Mouse (Mus musculus) ES-Bruce4 (cell line): ENCODE measurements at regions not wholly inside any gene's neighbourhood (a gene's known extent, or its start where the extent isn't known, plus 50 kb on each side); places are given as distances from the start of the nearest gene placed in this dataset.
"Not testable (repeated sequence)": the region's sequence is repeated elsewhere in the genome, so short reads cannot be mapped to it uniquely, and the experiment has no call there.

Source experiments
- H3K27ac ChIP-seq: 2 replicates; pipeline ENCODE4 v1.5.1; 2012; ENCODE audit warnings: low read length, inconsistent platforms; ENCODE audit not compliant: insufficient read depth
- H3K27me3 ChIP-seq: 2 replicates; pipeline ENCODE4 v1.6.1; 2012; ENCODE audit warnings: mild to moderate bottlenecking, low read length, inconsistent platforms; ENCODE audit not compliant: control insufficient read depth, poor library complexity, insufficient read depth, severe bottlenecking
- H3K36me3 ChIP-seq: 2 replicates; pipeline ENCODE4 v1.6.1; 2012; ENCODE audit warnings: inconsistent platforms, mild to moderate bottlenecking, low read length, moderate library complexity; ENCODE audit not compliant: control insufficient read depth, poor library complexity, insufficient read depth, severe bottlenecking
- H3K4me1 ChIP-seq: one replicate; pipeline ENCODE4 v1.8.1; 2011; ENCODE audit warnings: low read length; ENCODE audit not compliant: control insufficient read depth, insufficient read depth
- H3K4me3 ChIP-seq: 2 replicates; pipeline ENCODE4 v1.5.1; 2011; ENCODE audit warnings: low read depth, mild to moderate bottlenecking, low read length
- H3K9ac ChIP-seq: 2 replicates; pipeline ENCODE4 v1.6.1; 2012; ENCODE audit warnings: low read depth, mild to moderate bottlenecking, inconsistent platforms; ENCODE audit not compliant: poor library complexity, severe bottlenecking
- H3K9me3 ChIP-seq: replicated peaks from 2 replicates; pipeline ENCODE4 v1.6.1; 2012; ENCODE audit warnings: mild to moderate bottlenecking, low read length, inconsistent platforms; ENCODE audit not compliant: control insufficient read depth, poor library complexity, insufficient read depth, severe bottlenecking
- CTCF ChIP-seq: IDR thresholded peaks from one replicate; pipeline ENCODE4 v1.8.1; 2011; ENCODE audit warnings: low read depth, low read length
- EP300 ChIP-seq: IDR thresholded peaks from 2 replicates; pipeline ENCODE4 v1.6.1; 2011; ENCODE audit warnings: low read depth, low read length; ENCODE audit not compliant: insufficient read depth
- POLR2A ChIP-seq: IDR thresholded peaks from one replicate; pipeline ENCODE4 v1.8.1; 2011; ENCODE audit warnings: low read length; ENCODE audit not compliant: insufficient read depth

- H3K9ac ChIP-seq, H3K27ac ChIP-seq, H3K27me3 ChIP-seq: not testable (repeated sequence)
Observed at GRCm38 (mm10) chr7:60492028-60492995, 352.3 kb upstream of the Snrpn start.

GRCm38 (mm10) chr7:60487839-60488454 is 347.9 kb upstream of the Snrpn start:
- H3K27me3 ChIP-seq, H3K27ac ChIP-seq, H3K9me3 ChIP-seq, H3K4me3 ChIP-seq, H3K9ac ChIP-seq, H3K36me3 ChIP-seq, H3K4me1 ChIP-seq: not testable (repeated sequence)

More at GRCm38 (mm10) chr7:60492028-60492995, 352.3 kb upstream of the Snrpn start:
- peak overlapping the region; percentile 38 for H3K4me3 ChIP-seq
- H3K36me3 ChIP-seq, H3K9me3 ChIP-seq, H3K4me1 ChIP-seq: not testable (repeated sequence)

- not testable (repeated sequence) for H3K4me1 ChIP-seq, H3K9ac ChIP-seq, H3K4me3 ChIP-seq, H3K36me3 ChIP-seq, H3K27me3 ChIP-seq, H3K27ac ChIP-seq, H3K9me3 ChIP-seq
Observed at GRCm38 (mm10) chr7:60450074-60450603, 310.1 kb upstream of the Snrpn start.

DNA sequence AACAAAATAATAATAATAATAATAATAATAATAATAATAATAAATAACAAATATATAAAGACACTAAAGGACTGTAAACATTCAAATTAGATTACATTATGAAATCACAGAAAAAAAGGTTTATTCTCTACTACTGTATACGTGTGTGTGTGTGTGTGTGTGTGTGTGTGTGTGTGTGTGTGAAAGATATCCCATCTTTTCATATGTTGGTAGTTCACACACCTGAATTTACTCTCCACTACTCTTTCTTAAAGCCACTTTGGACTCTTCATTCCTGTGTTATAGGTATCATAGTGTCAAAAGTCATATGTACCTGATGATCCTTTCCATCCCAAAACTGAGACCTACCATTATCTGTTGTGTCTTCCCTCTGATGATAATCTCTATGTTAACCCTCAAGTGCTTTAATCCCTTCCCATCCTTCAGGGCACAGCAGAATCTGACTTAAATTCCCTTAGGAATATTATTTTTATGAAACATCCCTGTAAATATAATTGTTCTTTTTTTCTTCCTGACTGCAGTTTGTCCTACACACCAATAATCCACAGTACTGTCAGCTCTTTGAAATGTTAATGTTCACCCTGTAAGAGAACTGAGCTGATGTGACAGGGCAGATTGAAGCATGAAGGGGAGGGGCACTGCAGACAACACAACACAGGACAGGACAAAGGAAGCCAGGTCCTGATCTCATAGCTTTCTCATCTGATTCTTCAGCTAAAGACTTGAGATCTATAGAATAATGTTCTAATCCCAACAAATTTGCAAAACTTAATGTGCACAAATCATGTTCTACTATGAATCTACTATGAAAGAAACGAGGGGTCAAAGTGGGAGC is 309.4 kb upstream of the Snrpn start:
- H3K9me3 ChIP-seq, H3K27me3 ChIP-seq, H3K4me3 ChIP-seq, H3K27ac ChIP-seq, H3K36me3 ChIP-seq, H3K4me1 ChIP-seq, H3K9ac ChIP-seq: not testable (repeated sequence)

DNA sequence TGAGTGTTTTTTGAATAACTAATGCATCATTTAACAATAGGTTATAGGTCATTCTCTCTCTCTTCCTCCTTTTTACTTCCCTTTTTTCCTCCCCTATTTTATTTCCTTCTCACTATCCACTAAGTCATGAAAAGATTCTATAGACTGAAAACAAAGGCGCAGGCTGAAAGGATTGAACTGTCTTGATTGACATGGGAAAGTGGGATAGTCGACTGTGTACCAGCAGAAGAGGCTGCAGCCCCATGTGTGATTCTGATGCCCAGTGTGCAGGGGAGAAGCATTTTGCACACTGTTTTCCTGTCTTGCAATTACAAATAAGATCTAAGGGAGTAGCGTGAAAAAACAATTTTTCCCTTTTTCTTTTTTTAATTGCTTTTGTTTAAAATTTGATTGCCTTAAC is 298.8 kb upstream of the Snrpn start:
- H3K9me3 ChIP-seq: no peaks in the 10 kb centered on the region
- TF ChIP-seq EP300 (no peak), CTCF (no peak), POLR2A (no peak)
- no peaks in the 10 kb centered on the region for H3K27me3 ChIP-seq
- H3K9ac ChIP-seq: no peak overlapping the region
- no peaks in the 10 kb centered on the region for H3K4me1 ChIP-seq
- no peaks in the 10 kb centered on the region for H3K36me3 ChIP-seq
- H3K4me3 ChIP-seq: no peak overlapping the region
- H3K27ac ChIP-seq: no peak overlapping the region

DNA sequence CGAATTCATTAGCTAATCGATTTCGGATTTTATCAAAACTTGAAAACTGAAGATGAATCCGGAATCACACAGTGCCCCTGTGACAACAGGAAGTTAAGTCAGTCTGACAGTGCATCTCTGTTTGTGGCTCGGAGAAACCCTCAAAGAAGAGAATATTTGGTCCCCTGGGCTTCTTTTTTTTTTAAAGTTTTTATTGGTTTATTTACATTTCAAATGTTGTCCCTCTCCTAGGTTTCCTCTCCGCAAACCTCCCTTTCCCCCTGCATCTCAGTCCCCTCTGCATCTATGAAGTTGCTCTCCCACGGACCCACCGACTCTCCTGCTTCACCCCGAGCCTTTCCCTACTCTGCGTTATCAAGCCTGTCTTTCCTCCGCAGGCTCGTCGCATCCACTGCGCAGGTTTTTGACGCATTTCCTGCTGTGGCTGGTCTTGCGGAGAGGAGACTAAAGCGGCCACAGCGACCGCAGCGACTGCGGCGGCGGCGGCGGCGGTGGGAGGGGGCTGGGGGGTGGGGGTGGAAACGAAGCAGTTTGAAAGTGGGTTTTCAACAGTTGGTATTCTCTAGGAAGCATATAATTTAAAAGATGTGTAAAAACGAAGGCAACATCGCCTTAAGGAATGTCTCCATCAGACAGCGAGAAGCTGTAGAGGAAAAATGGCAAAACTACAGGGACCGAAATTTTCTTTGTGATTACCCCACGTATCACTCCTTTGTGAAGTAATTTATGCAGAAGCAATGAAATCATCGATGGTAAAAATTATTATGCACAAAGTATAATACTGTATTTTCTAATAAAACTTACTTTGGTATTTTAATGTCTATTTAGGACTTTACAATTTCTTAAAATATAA is 251.2 kb upstream of the Snrpn start:
- H3K27ac ChIP-seq, H3K9me3 ChIP-seq: not testable (repeated sequence)

DNA sequence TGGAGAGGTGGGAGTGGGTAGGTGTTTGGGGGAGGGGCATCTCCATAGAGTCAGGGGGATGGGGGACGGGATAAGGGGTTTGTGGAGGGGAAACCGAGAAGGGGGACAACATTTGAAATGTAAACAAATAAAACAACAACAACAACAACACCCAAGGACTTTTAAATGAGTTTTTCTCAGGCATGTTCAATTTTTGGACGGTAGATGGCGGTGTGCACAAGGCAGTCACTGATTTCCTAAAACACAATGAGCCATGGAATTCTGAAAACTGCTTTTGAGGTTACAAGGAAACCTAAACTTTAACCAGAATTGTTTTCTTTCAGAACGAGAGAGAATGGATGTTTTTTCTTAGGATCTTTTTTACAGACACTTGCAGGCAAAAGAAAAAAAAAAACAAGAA is 246.9 kb upstream of the Snrpn start:
- not testable (repeated sequence) for H3K4me1 ChIP-seq, H3K27me3 ChIP-seq, H3K9ac ChIP-seq, H3K9me3 ChIP-seq, H3K4me3 ChIP-seq, H3K27ac ChIP-seq, H3K36me3 ChIP-seq

More for the DNA sequence above, 251.2 kb upstream of the Snrpn start:
- H3K27me3 ChIP-seq, H3K9ac ChIP-seq, H3K36me3 ChIP-seq, H3K4me1 ChIP-seq: not testable (repeated sequence)
- peak overlapping the region; percentile 55 for H3K4me3 ChIP-seq

DNA sequence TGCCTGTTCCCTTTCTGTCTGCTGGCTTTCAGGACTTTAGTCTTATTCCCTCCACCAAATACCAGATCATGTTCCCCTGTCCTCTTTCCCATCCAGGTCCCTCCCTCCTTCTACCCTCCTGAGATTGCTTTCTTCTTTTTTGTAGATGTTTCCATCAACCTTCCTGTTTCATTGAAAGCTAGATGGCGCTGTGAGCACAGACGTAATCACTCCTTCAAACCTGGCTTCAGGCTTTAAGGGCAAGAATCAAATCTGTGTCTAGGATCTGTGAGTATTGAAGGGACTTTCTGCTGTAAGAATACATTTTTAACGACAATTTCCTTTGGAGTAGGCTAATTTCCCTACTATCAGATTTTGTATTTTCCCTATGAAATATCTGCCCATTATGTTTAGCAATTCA is 234.0 kb upstream of the Snrpn start:
- H3K27me3 ChIP-seq, H3K4me3 ChIP-seq, H3K36me3 ChIP-seq, H3K9me3 ChIP-seq, H3K9ac ChIP-seq, H3K27ac ChIP-seq, H3K4me1 ChIP-seq: not testable (repeated sequence)
